In the genomic region with DNA sequence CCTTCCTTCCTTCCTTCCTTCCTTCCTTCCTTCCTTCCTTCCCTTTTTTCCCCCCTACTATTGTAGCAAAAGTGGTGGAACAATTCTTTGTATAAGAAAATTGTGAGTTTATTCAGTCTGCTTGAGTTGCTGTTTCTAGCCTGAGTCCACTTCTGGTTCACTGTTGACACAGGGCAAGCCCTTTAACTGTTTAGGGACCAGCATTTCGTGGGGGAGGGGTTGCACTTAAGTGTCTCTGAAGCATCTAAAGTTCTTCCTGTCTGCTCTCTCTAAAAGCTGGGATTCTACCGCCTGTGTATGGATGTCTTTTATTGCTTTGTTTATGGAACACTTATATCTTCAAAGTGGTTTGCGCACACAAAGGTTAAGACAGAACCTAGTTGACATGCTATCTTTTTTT, we compare ENCODE assay signal across 8 mouse cellular contexts. TPM values are rescaled to one million over a fixed set of nuclear protein-coding genes. Genes with fewer than 3 reads are reported as not detected.
DNase-seq lines count a peak whose midpoint lies in the region; ATAC-seq and TF ChIP-seq lines count a peak whose summit lies in the region.

No protein-coding gene starts in this region.

- no peak for DNase-seq in cerebellum, adult 2 months
- DNase-seq in cerebellum, postnatal 25 days, result no peak
- peak; percentile 24 for DNase-seq in thymus, postnatal 4 days
- DNase-seq in thymus, adult 18-20 months, result no peak
- DNase-seq in liver, embryonic 14.5 days (ENCODE audit: low read depth in 3 of 3, low spot score in 3 of 3), result no peak
- no peak for DNase-seq in retina, postnatal 1 day
- DNase-seq in cerebellum, adult 18-20 months, result no peak
- DNase-seq in cerebellum, postnatal 10 days, result no peak

- no peak for ATAC-seq in liver, embryonic 14.5 days (ENCODE audit: insufficient read depth)

- no peak overlapping the region for H3K27ac ChIP-seq in cerebellum, adult 2 months (ENCODE audit: insufficient read depth, low read length)
- H3K27ac ChIP-seq in liver, embryonic 14.5 days, result no peak overlapping the region

- no peaks in the 10 kb centered on the region for H3K9me3 ChIP-seq in liver, embryonic 14.5 days (ENCODE audit: control insufficient read depth, low read length)

- no peak for TF ChIP-seq EP300 in liver, embryonic 14.5 days (IDR thresholded peaks at IDR 0.05; ENCODE audit: low read depth)

- WGBS in cerebellum, adult 2 months, result 57% methylated on average over 3 of the region's 3 CpGs
- 40% methylated on average over 3 of the region's 3 CpGs for whole genome bisulfite sequencing in liver, embryonic 14.5 days (ENCODE audit: insufficient replicate concordance)

- no peak for TF ChIP-seq CTCF in cerebellum, adult 2 months (IDR thresholded peaks at IDR 0.05; ENCODE audit: borderline replicate concordance, insufficient read depth, low read depth, low read length)
- no peak for TF ChIP-seq CTCF in liver, embryonic 14.5 days (IDR thresholded peaks at IDR 0.05; ENCODE audit: low read depth)

- H3K9ac ChIP-seq in liver, embryonic 14.5 days (replicated peaks), result peak overlapping the region; percentile 91

- peak overlapping the region; percentile 15 for H3K4me3 ChIP-seq in cerebellum, adult 2 months (replicated peaks; ENCODE audit: insufficient read depth, low read depth, low read length)
- H3K4me3 ChIP-seq in liver, embryonic 14.5 days (ENCODE audit: insufficient read depth in 1 of 2, low read depth in 2 of 2, low read length in 2 of 2), result peak overlapping the region; percentile 87 to 88

- H3K4me1 ChIP-seq in cerebellum, adult 2 months (ENCODE audit: control insufficient read depth, insufficient read depth, low read length), result 0 out of 2 replicates have a peak, but pooled peaks cover 2% of the 10 kb centered on the region
- peaks cover 10 to 21% of the 10 kb centered on the region in 2 experiments for H3K4me1 ChIP-seq in liver, embryonic 14.5 days (replicated peaks; ENCODE audit: control insufficient read depth in 2 of 2, insufficient read depth in 2 of 2, low read length in 1 of 2)

- H3K27me3 ChIP-seq in cerebellum, adult 2 months (ENCODE audit: control insufficient read depth, insufficient read depth, low read length), result no peaks in the 10 kb centered on the region
- H3K27me3 ChIP-seq in liver, embryonic 14.5 days (ENCODE audit: control insufficient read depth, insufficient read depth, low read length), result no peaks in the 10 kb centered on the region

- TF ChIP-seq POLR2A in cerebellum, adult 2 months (IDR thresholded peaks at IDR 0.05; ENCODE audit: borderline replicate concordance, insufficient read depth, low read length), result no peak

- peak overlapping the region; percentile 86 for H3K4me2 ChIP-seq in liver, embryonic 14.5 days (ENCODE audit: low read depth)

- no peaks in the 10 kb centered on the region for H3K36me3 ChIP-seq in liver, embryonic 14.5 days (replicated peaks; ENCODE audit: control insufficient read depth, insufficient read depth, low read depth)

RNA-seq across cellular contexts. Expression of gene Abl1, which starts 1.9 kb away (rescaled TPM):
- 42.6 and 45.0 TPM in 2 replicates for polyA plus RNA-seq in cerebellum, adult 2 months (2012; rRNA removed)
- 9.6 and 10.0 TPM in 2 replicates for polyA plus RNA-seq in liver, embryonic 14.5 days (2012; rRNA removed)
- 4.8 and 6.9 TPM in 2 replicates for polyA plus RNA-seq in liver, embryonic 14.5 days (2014; fragmentation: Nextera tagmentation; extraction: Ambion mirVana)

RNA-seq across cellular contexts. Expression of gene Exosc2, which starts 19.5 kb away (rescaled TPM):
- 25.0 and 26.8 TPM in 2 replicates for polyA plus RNA-seq in cerebellum, adult 2 months (2012; rRNA removed)
- polyA plus RNA-seq in liver, embryonic 14.5 days (2012; rRNA removed), result 17.5 and 25.3 TPM in 2 replicates
- 26.9 and 27.2 TPM in 2 replicates for polyA plus RNA-seq in liver, embryonic 14.5 days (2014; fragmentation: Nextera tagmentation; extraction: Ambion mirVana)

RNA-seq across cellular contexts. Expression of gene Prdm12, which starts 50.2 kb away (rescaled TPM):
- not detected in 2 replicates for polyA plus RNA-seq in cerebellum, adult 2 months (2012; rRNA removed)
- polyA plus RNA-seq in liver, embryonic 14.5 days (2012; rRNA removed), result not detected in 2 replicates
- polyA plus RNA-seq in liver, embryonic 14.5 days (2014; fragmentation: Nextera tagmentation; extraction: Ambion mirVana), result not detected in 2 replicates
